Comparison of ENCODE assay signal across 18 mouse cellular contexts in the genomic region with DNA sequence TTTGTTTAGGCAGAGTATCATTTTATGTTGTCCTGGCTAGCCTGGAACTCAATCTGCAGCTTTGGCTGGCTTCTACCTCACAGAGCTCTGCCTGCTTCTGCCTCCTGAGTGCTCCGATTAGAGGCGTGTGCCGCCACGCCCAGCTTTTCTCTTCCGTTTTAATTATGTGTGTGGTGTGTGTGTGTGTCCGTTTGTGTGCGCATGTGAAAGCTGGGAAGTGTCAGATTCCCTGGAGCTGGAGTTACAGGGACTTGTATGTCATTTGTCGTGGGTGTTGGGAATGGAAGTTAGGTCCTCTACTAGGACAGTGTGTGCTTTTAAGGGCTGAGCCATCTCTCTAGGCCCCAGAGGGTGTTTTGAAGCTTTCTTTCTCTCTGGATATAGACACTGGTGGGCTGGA. TPM values are rescaled to one million over a fixed set of nuclear protein-coding genes. Genes with fewer than 3 reads are reported as not detected.
DNase-seq lines count a peak whose midpoint lies in the region; ATAC-seq and TF ChIP-seq lines count a peak whose summit lies in the region.
"Had no signal": no experiment of that assay in that cellular context is flagged by ENCODE, and none has a peak within 500 bp of the region (broad histone marks: within the 10 kb centered on the region; RNA-seq: fewer than 3 reads in every experiment).

No protein-coding gene starts in this region.

- no peaks in the 10 kb centered on the region for H3K27me3 ChIP-seq in heart, embryonic 10.5 days (ENCODE audit: insufficient read depth, poor library complexity, severe bottlenecking)
- H3K27me3 ChIP-seq in lung, embryonic 15.5 days = no peaks in the 10 kb centered on the region
- H3K27me3 ChIP-seq in embryonic facial prominence, embryonic 14.5 days (replicated peaks; ENCODE audit: control insufficient read depth, insufficient read depth, low read length) = no peaks in the 10 kb centered on the region
- no peaks in the 10 kb centered on the region for H3K27me3 ChIP-seq in stomach, embryonic 15.5 days (replicated peaks)

- no peak for ATAC-seq in lung, embryonic 15.5 days (ENCODE audit: borderline replicate concordance, extremely low read depth, low FRiP score, low TSS enrichment)
- ATAC-seq in embryonic facial prominence, embryonic 14.5 days (ENCODE audit: low read depth) = no peak
- no peak for ATAC-seq in stomach, embryonic 15.5 days (ENCODE audit: insufficient read depth, low FRiP score, low read depth)
- ATAC-seq: activated CD4-positive, CD25-positive, alpha-beta regulatory T cell, adult 4 months had no signal

- peak overlapping the region; percentile 80 for H3K27ac ChIP-seq in heart, embryonic 10.5 days
- H3K27ac ChIP-seq in lung, embryonic 15.5 days = peak overlapping the region; percentile 94
- H3K27ac ChIP-seq in embryonic facial prominence, embryonic 14.5 days (replicated peaks; ENCODE audit: low read depth, low read length) = peak overlapping the region; percentile 62; the same call in 1 of the 2 replicates
- H3K27ac ChIP-seq in stomach, embryonic 15.5 days = peak overlapping the region; percentile 80; the same call in 1 of the 2 replicates
- H3K27ac ChIP-seq: macrophage had no signal

- 91% methylated on average over 8 of the region's 8 CpGs for WGBS in heart, embryonic 10.5 days
- WGBS in lung, embryonic 15.5 days = 96% methylated on average over 8 of the region's 8 CpGs
- WGBS in lung, adult 2 months = 75% methylated on average over 8 of the region's 8 CpGs
- 90% methylated on average over 8 of the region's 8 CpGs for WGBS in embryonic facial prominence, embryonic 14.5 days
- WGBS in stomach, embryonic 15.5 days = 91% methylated on average over 8 of the region's 8 CpGs

- H3K4me2 ChIP-seq in lung, embryonic 15.5 days = no peak overlapping the region
- no peak overlapping the region for H3K4me2 ChIP-seq in embryonic facial prominence, embryonic 14.5 days (ENCODE audit: low read depth, low read length)
- H3K4me2 ChIP-seq in stomach, embryonic 15.5 days = no peak overlapping the region

- no peaks in the 10 kb centered on the region for H3K9me3 ChIP-seq in heart, embryonic 10.5 days
- H3K9me3 ChIP-seq in lung, embryonic 15.5 days = no peaks in the 10 kb centered on the region
- no peaks in the 10 kb centered on the region for H3K9me3 ChIP-seq in embryonic facial prominence, embryonic 14.5 days (ENCODE audit: control insufficient read depth, low read length)
- no peaks in the 10 kb centered on the region for H3K9me3 ChIP-seq in stomach, embryonic 15.5 days

- DNase-seq in heart, embryonic 10.5 days (ENCODE audit: low spot score) = no peak
- DNase-seq in heart, adult 9 months (ENCODE audit: low spot score in 2 of 2) = no peak
- DNase-seq in lung, adult 2 months = no peak
- no peak for DNase-seq in embryonic facial prominence, embryonic 14.5 days (ENCODE audit: low spot score)
- DNase-seq in urinary bladder, adult 18-20 months (ENCODE audit: low spot score in 2 of 2) = no peak
- no peak for DNase-seq in layer of hippocampus, postnatal 36 days
- DNase-seq: B cell, adult 2 months; thymus, postnatal 4 days had no signal

- H3K4me1 ChIP-seq in heart, embryonic 10.5 days = peaks cover 51% of the 10 kb centered on the region
- peaks cover 66% of the 10 kb centered on the region for H3K4me1 ChIP-seq in lung, embryonic 15.5 days
- H3K4me1 ChIP-seq in lung, adult 2 months (ENCODE audit: control insufficient read depth, insufficient read depth, low read length) = peaks cover 37% of the 10 kb centered on the region
- peaks cover 15% of the 10 kb centered on the region for H3K4me1 ChIP-seq in embryonic facial prominence, embryonic 14.5 days (ENCODE audit: control insufficient read depth, insufficient read depth, low read length)
- H3K4me1 ChIP-seq in stomach, embryonic 15.5 days = peaks cover 23% of the 10 kb centered on the region

- TF ChIP-seq POLR2A in lung, adult 2 months (IDR thresholded peaks at IDR 0.05; ENCODE audit: borderline replicate concordance, extremely low read depth, low read depth, low read length) = no peak

- H3K4me3 ChIP-seq in heart, embryonic 10.5 days = no peak overlapping the region
- no peak overlapping the region for H3K4me3 ChIP-seq in lung, embryonic 15.5 days
- H3K4me3 ChIP-seq in lung, adult 2 months (replicated peaks; ENCODE audit: extremely low read depth, low read depth, low read length) = no peak overlapping the region
- H3K4me3 ChIP-seq in embryonic facial prominence, embryonic 14.5 days (ENCODE audit: low read depth, low read length) = no peak overlapping the region
- no peak overlapping the region for H3K4me3 ChIP-seq in stomach, embryonic 15.5 days (replicated peaks)
- H3K4me3 ChIP-seq: erythroblast, embryonic 14.5 days had no signal

- no peak overlapping the region for H3K9ac ChIP-seq in lung, embryonic 15.5 days
- no peak overlapping the region for H3K9ac ChIP-seq in embryonic facial prominence, embryonic 14.5 days (ENCODE audit: low read depth, low read length)
- H3K9ac ChIP-seq in stomach, embryonic 15.5 days = no peak overlapping the region
- H3K9ac ChIP-seq: forebrain, postnatal 0 days had no signal

- TF ChIP-seq CTCF in lung, adult 2 months (IDR thresholded peaks at IDR 0.05; ENCODE audit: insufficient read depth, low read length) = no peak

- H3K36me3 ChIP-seq in heart, embryonic 10.5 days = no peaks in the 10 kb centered on the region
- H3K36me3 ChIP-seq in lung, embryonic 15.5 days = no peaks in the 10 kb centered on the region
- H3K36me3 ChIP-seq in embryonic facial prominence, embryonic 14.5 days (ENCODE audit: control insufficient read depth, insufficient read depth, low read length) = no peaks in the 10 kb centered on the region
- no peaks in the 10 kb centered on the region for H3K36me3 ChIP-seq in stomach, embryonic 15.5 days

RNA-seq across cellular contexts. Expression of a gene that starts 1.1 kb away (rescaled TPM):
- polyA plus RNA-seq in heart, embryonic 10.5 days (2016; fragmentation: Nextera tagmentation; extraction: Ambion mirVana) = 0.07 and 0.51 TPM in 2 replicates
- 0.86 TPM in 2 replicates for polyA plus RNA-seq in lung, embryonic 15.5 days (2015; fragmentation: Nextera tagmentation; extraction: Ambion mirVana)
- 19.8 and 22.0 TPM in 2 replicates for polyA plus RNA-seq in lung, adult 2 months (2012; rRNA removed)
- 0.50 and 0.63 TPM in 2 replicates for polyA plus RNA-seq in embryonic facial prominence, embryonic 14.5 days (2014; fragmentation: Nextera tagmentation; extraction: Ambion mirVana)
- 0.12 and 0.35 TPM in 2 replicates for polyA plus RNA-seq in stomach, embryonic 15.5 days (2015; fragmentation: Nextera tagmentation; extraction: Ambion mirVana)
- total RNA-seq in layer of hippocampus, postnatal 36 days (2021) = under 1 TPM; 0.37 to 0.56 TPM
- total RNA-seq: common myeloid progenitor, adult 5-6 weeks had no signal
- polyA plus RNA-seq: activated CD4-positive, CD25-positive, alpha-beta regulatory T cell, adult 4 months; erythroblast, embryonic 14.5 days; neural tube, embryonic 11.5 days had no signal

RNA-seq across cellular contexts. Expression of a gene that starts 27.2 kb away (rescaled TPM):
- 177 and 178 TPM in 2 replicates for polyA plus RNA-seq in heart, embryonic 10.5 days (2016; fragmentation: Nextera tagmentation; extraction: Ambion mirVana)
- 202 and 206 TPM in 2 replicates for polyA plus RNA-seq in lung, embryonic 15.5 days (2015; fragmentation: Nextera tagmentation; extraction: Ambion mirVana)
- polyA plus RNA-seq in lung, adult 2 months (2012; rRNA removed) = 29.0 and 32.0 TPM in 2 replicates
- polyA plus RNA-seq in embryonic facial prominence, embryonic 14.5 days (2014; fragmentation: Nextera tagmentation; extraction: Ambion mirVana) = 136 and 151 TPM in 2 replicates
- polyA plus RNA-seq in stomach, embryonic 15.5 days (2015; fragmentation: Nextera tagmentation; extraction: Ambion mirVana) = 189 and 211 TPM in 2 replicates
- total RNA-seq in layer of hippocampus, postnatal 36 days (2021) = 100 to 1,000 TPM; 286 to 323 TPM

RNA-seq across cellular contexts. Expression of a gene that starts 42.9 kb away (rescaled TPM):
- 6.4 and 7.4 TPM in 2 replicates for polyA plus RNA-seq in heart, embryonic 10.5 days (2016; fragmentation: Nextera tagmentation; extraction: Ambion mirVana)
- 9.8 and 10.5 TPM in 2 replicates for polyA plus RNA-seq in lung, embryonic 15.5 days (2015; fragmentation: Nextera tagmentation; extraction: Ambion mirVana)
- 24.4 and 26.8 TPM in 2 replicates for polyA plus RNA-seq in lung, adult 2 months (2012; rRNA removed)
- polyA plus RNA-seq in embryonic facial prominence, embryonic 14.5 days (2014; fragmentation: Nextera tagmentation; extraction: Ambion mirVana) = 8.8 and 8.9 TPM in 2 replicates
- 9.7 and 10.2 TPM in 2 replicates for polyA plus RNA-seq in stomach, embryonic 15.5 days (2015; fragmentation: Nextera tagmentation; extraction: Ambion mirVana)
- total RNA-seq in layer of hippocampus, postnatal 36 days (2021) = 1 to 10 TPM; 4.6 to 6.5 TPM

RNA-seq across cellular contexts. Expression of a gene that starts 46.9 kb away (rescaled TPM):
- polyA plus RNA-seq in heart, embryonic 10.5 days (2016; fragmentation: Nextera tagmentation; extraction: Ambion mirVana) = not detected in 2 replicates
- polyA plus RNA-seq in lung, embryonic 15.5 days (2015; fragmentation: Nextera tagmentation; extraction: Ambion mirVana) = 0.11 and 0.19 TPM in 2 replicates
- polyA plus RNA-seq in lung, adult 2 months (2012; rRNA removed) = 0.03 TPM in 1 of 2 replicates, not detected in the other
- 0.92 and 1.3 TPM in 2 replicates for polyA plus RNA-seq in embryonic facial prominence, embryonic 14.5 days (2014; fragmentation: Nextera tagmentation; extraction: Ambion mirVana)
- polyA plus RNA-seq in stomach, embryonic 15.5 days (2015; fragmentation: Nextera tagmentation; extraction: Ambion mirVana) = 0.83 and 1.1 TPM in 2 replicates
- 100 to 1,000 TPM; 185 to 237 TPM for total RNA-seq in layer of hippocampus, postnatal 36 days (2021)
- total RNA-seq: common myeloid progenitor, adult 5-6 weeks; gastrocnemius, postnatal 14 days; heart, postnatal 25 days had no signal
- polyA plus RNA-seq: activated CD4-positive, CD25-positive, alpha-beta regulatory T cell, adult 4 months; macrophage had no signal

Comparison
In these comparisons a context has a peak if more than half of its experiments do, and no peak if none do; other contexts are left out.
1. RNA of a gene that starts 1.1 kb away (polyA plus RNA-seq): 19.8 to 22.0 TPM in lung, adult 2 months; 0.86 TPM in lung, embryonic 15.5 days, 0.07 to 0.51 TPM in heart, embryonic 10.5 days, 0.50 to 0.63 TPM in embryonic facial prominence, embryonic 14.5 days and 0.12 to 0.35 TPM in stomach, embryonic 15.5 days; every median in the first group is over 10 times any median in the second.
2. Peak in every context shown above with its lines, with median percentiles within 50 percentile points of each other: H3K27ac ChIP-seq.